Mouse (Mus musculus): ENCODE measurements around the gene Rbm8a2. TPM values are rescaled to one million over a fixed set of nuclear protein-coding genes. Genes with fewer than 3 reads are reported as not detected.
"Not testable (repeated sequence)": the region's sequence is repeated elsewhere in the genome, so short reads cannot be mapped to it uniquely, and the experiment has no call there.

Rbm8a2 gene
- polyA plus RNA-seq (2016; fragmentation: Nextera tagmentation; extraction: Ambion mirVana), result 1.1 and 1.2 TPM in 2 replicates

GRCm38 (mm10) chr1:175979014-175979413 lies at the start of gene Rbm8a2:
TSS of gene Rbm8a2 (minus strand) at chr1:175979114.
- not testable (repeated sequence) for H3K9me3 ChIP-seq

GRCm38 (mm10) chr1:176028397-176028796 lies 49.5 kb upstream of the Rbm8a2 start:
- no peak overlapping the region for H3K4me3 ChIP-seq
- no peak for DNase-seq (ENCODE audit: extremely low spot score, low spot score)
- H3K9me3 ChIP-seq, result no peaks in the 10 kb centered on the region
- H3K27me3 ChIP-seq (ENCODE audit: poor library complexity, severe bottlenecking), result no peaks in the 10 kb centered on the region
- H3K4me1 ChIP-seq, result peaks cover 6% of the 10 kb centered on the region; the same call in 1 of the 2 replicates
- 66% methylated on average over 3 of the region's 3 CpGs for WGBS
- no peak overlapping the region for H3K27ac ChIP-seq
- H3K36me3 ChIP-seq (replicated peaks), result no peaks in the 10 kb centered on the region

More at GRCm38 (mm10) chr1:175979014-175979413, at the start of gene Rbm8a2:
- not testable (repeated sequence) for DNase-seq (ENCODE audit: extremely low spot score, low spot score); H3K4me3 ChIP-seq; H3K27ac ChIP-seq; H3K27me3 ChIP-seq (ENCODE audit: poor library complexity, severe bottlenecking); H3K36me3 ChIP-seq (replicated peaks); H3K4me1 ChIP-seq
- WGBS, result 97% methylated on average over 7 of the region's 7 CpGs

GRCm38 (mm10) chr1:176024501-176024900 lies 45.6 kb upstream of the Rbm8a2 start:
- Histone ChIP-seq H3K9me3 (no peaks in the 10 kb centered on the region), H3K4me3 (no peak overlapping the region), H3K27ac (no peak overlapping the region), H3K27me3 (ENCODE audit: poor library complexity, severe bottlenecking) (no peaks in the 10 kb centered on the region), H3K36me3 (replicated peaks) (no peaks in the 10 kb centered on the region), H3K4me1 (peaks cover 6% of the 10 kb centered on the region; the same call in 1 of the 2 replicates)
- 42% methylated on average over 1 of the region's 1 CpGs for WGBS
- no peak for DNase-seq (ENCODE audit: extremely low spot score, low spot score)

GRCm38 (mm10) chr1:176018523-176018922 lies 39.6 kb upstream of the Rbm8a2 start:
- no peak overlapping the region for H3K27ac ChIP-seq
- no peaks in the 10 kb centered on the region for H3K9me3 ChIP-seq
- peaks cover 18% of the 10 kb centered on the region; the same call in 1 of the 2 replicates for H3K27me3 ChIP-seq (ENCODE audit: poor library complexity, severe bottlenecking)
- H3K36me3 ChIP-seq (replicated peaks), result no peaks in the 10 kb centered on the region
- WGBS, result 97% methylated on average over 3 of the region's 3 CpGs
- DNase-seq (ENCODE audit: extremely low spot score, low spot score), result no peak
- H3K4me3 ChIP-seq, result no peak overlapping the region
- H3K4me1 ChIP-seq, result peaks cover 29% of the 10 kb centered on the region

- no peak for DNase-seq (ENCODE audit: extremely low spot score, low spot score)
- Histone ChIP-seq H3K4me3 (no peak overlapping the region), H3K36me3 (replicated peaks) (no peaks in the 10 kb centered on the region), H3K9me3 (no peaks in the 10 kb centered on the region), H3K4me1 (peaks cover 39% of the 10 kb centered on the region), H3K27ac (0 out of 2 replicates have a peak overlapping the region, but pooled peaks have one; percentile 26), H3K27me3 (ENCODE audit: poor library complexity, severe bottlenecking) (peaks cover 24% of the 10 kb centered on the region; the same call in 1 of the 2 replicates)
- 70% methylated on average over 3 of the region's 3 CpGs for WGBS
These were observed 37.2 kb upstream of the Rbm8a2 start for GRCm38 (mm10) chr1:176016076-176016475.

GRCm38 (mm10) chr1:176013497-176014268 lies 34.8 kb upstream of the Rbm8a2 start:
- peak overlapping the region; percentile 58; the same call in 1 of the 2 replicates for H3K27ac ChIP-seq
- H3K4me3 ChIP-seq, result no peak overlapping the region
- no peak for DNase-seq (ENCODE audit: extremely low spot score, low spot score)
- WGBS, result 11% methylated on average over 3 of the region's 3 CpGs
- H3K27me3 ChIP-seq (ENCODE audit: poor library complexity, severe bottlenecking), result peaks cover 27% of the 10 kb centered on the region; the same call in 1 of the 2 replicates
- no peaks in the 10 kb centered on the region for H3K9me3 ChIP-seq
- H3K4me1 ChIP-seq, result peaks cover 39% of the 10 kb centered on the region
- H3K36me3 ChIP-seq (replicated peaks), result no peaks in the 10 kb centered on the region

- no peak overlapping the region for H3K27ac ChIP-seq
- peaks cover 25% of the 10 kb centered on the region; the same call in 1 of the 2 replicates for H3K27me3 ChIP-seq (ENCODE audit: poor library complexity, severe bottlenecking)
- H3K36me3 ChIP-seq (replicated peaks), result no peaks in the 10 kb centered on the region
- H3K4me1 ChIP-seq, result peaks cover 33% of the 10 kb centered on the region
- DNase-seq (ENCODE audit: extremely low spot score, low spot score), result no peak
- no peaks in the 10 kb centered on the region for H3K9me3 ChIP-seq
- H3K4me3 ChIP-seq, result no peak overlapping the region
These were observed 32.6 kb upstream of the Rbm8a2 start for GRCm38 (mm10) chr1:176011535-176011934.

- H3K4me3 ChIP-seq, result no peak overlapping the region
- no peaks in the 10 kb centered on the region for H3K9me3 ChIP-seq
- no peaks in the 10 kb centered on the region for H3K36me3 ChIP-seq (replicated peaks)
- H3K27ac ChIP-seq, result no peak overlapping the region
- H3K4me1 ChIP-seq, result peaks cover 28% of the 10 kb centered on the region
- peaks cover 20% of the 10 kb centered on the region; the same call in 1 of the 2 replicates for H3K27me3 ChIP-seq (ENCODE audit: poor library complexity, severe bottlenecking)
- DNase-seq (ENCODE audit: extremely low spot score, low spot score), result no peak
These were observed 32.2 kb upstream of the Rbm8a2 start for GRCm38 (mm10) chr1:176011072-176011471.

GRCm38 (mm10) chr1:176008411-176008810 lies 29.5 kb upstream of the Rbm8a2 start:
- no peaks in the 10 kb centered on the region for H3K9me3 ChIP-seq
- no peak for DNase-seq (ENCODE audit: extremely low spot score, low spot score)
- H3K27ac ChIP-seq, result no peak overlapping the region
- no peaks in the 10 kb centered on the region for H3K36me3 ChIP-seq (replicated peaks)
- WGBS, result 87% methylated on average over 2 of the region's 2 CpGs
- H3K27me3 ChIP-seq (ENCODE audit: poor library complexity, severe bottlenecking), result peaks cover 9% of the 10 kb centered on the region; the same call in 1 of the 2 replicates
- peaks cover 9% of the 10 kb centered on the region for H3K4me1 ChIP-seq
- H3K4me3 ChIP-seq, result no peak overlapping the region

- 0 out of 2 replicates have a peak, but pooled peaks cover 6% of the 10 kb centered on the region for H3K4me1 ChIP-seq
- H3K4me3 ChIP-seq, result no peak overlapping the region
- WGBS, result 85% methylated on average over 5 of the region's 5 CpGs
- DNase-seq (ENCODE audit: extremely low spot score, low spot score), result no peak
- no peaks in the 10 kb centered on the region for H3K36me3 ChIP-seq (replicated peaks)
- H3K27ac ChIP-seq, result no peak overlapping the region
- no peaks in the 10 kb centered on the region for H3K9me3 ChIP-seq
- H3K27me3 ChIP-seq (ENCODE audit: poor library complexity, severe bottlenecking), result no peaks in the 10 kb centered on the region
These were observed 21.7 kb upstream of the Rbm8a2 start for GRCm38 (mm10) chr1:176000599-176000998.

- H3K27ac ChIP-seq, result no peak overlapping the region
These were observed 18.2 kb upstream of the Rbm8a2 start for GRCm38 (mm10) chr1:175997076-175997651.

GRCm38 (mm10) chr1:175988912-175989311 lies 10.0 kb upstream of the Rbm8a2 start:
- H3K9me3 ChIP-seq, result no peaks in the 10 kb centered on the region
- H3K27ac ChIP-seq, result no peak overlapping the region
- no peaks in the 10 kb centered on the region for H3K36me3 ChIP-seq (replicated peaks)
- WGBS, result 90% methylated on average over 4 of the region's 4 CpGs
- H3K27me3 ChIP-seq (ENCODE audit: poor library complexity, severe bottlenecking), result no peaks in the 10 kb centered on the region
- H3K4me3 ChIP-seq, result no peak overlapping the region
- no peak for DNase-seq (ENCODE audit: extremely low spot score, low spot score)
- no peaks in the 10 kb centered on the region for H3K4me1 ChIP-seq

More at GRCm38 (mm10) chr1:175997076-175997651, 18.2 kb upstream of the Rbm8a2 start:
- Histone ChIP-seq H3K9me3 (no peaks in the 10 kb centered on the region), H3K4me3 (no peak overlapping the region), H3K27me3 (ENCODE audit: poor library complexity, severe bottlenecking) (no peaks in the 10 kb centered on the region), H3K4me1 (0 out of 2 replicates have a peak, but pooled peaks cover 6% of the 10 kb centered on the region), H3K36me3 (replicated peaks) (no peaks in the 10 kb centered on the region)
- DNase-seq (ENCODE audit: extremely low spot score, low spot score), result no peak
- WGBS, result 71% methylated on average over 7 of the region's 7 CpGs

- H3K27me3 ChIP-seq (ENCODE audit: poor library complexity, severe bottlenecking), result no peaks in the 10 kb centered on the region
- H3K4me3 ChIP-seq, result no peak overlapping the region
- 92% methylated on average over 5 of the region's 5 CpGs for WGBS
- H3K27ac ChIP-seq, result no peak overlapping the region
- H3K9me3 ChIP-seq, result no peaks in the 10 kb centered on the region
- DNase-seq (ENCODE audit: extremely low spot score, low spot score), result no peak
- no peaks in the 10 kb centered on the region for H3K36me3 ChIP-seq (replicated peaks)
- H3K4me1 ChIP-seq, result no peaks in the 10 kb centered on the region
These were observed 9.5 kb upstream of the Rbm8a2 start for GRCm38 (mm10) chr1:175988448-175988847.

All from forebrain, embryonic 10.5 days (tissue).